Mouse (Mus musculus): ENCODE measurements around the gene Ttc37. TPM values are rescaled to one million over a fixed set of nuclear protein-coding genes. Genes with fewer than 3 reads are reported as not detected.

The Ttc37 gene
- polyA plus RNA-seq, 1 experiment from 2014 or later: 21.5 TPM

- Histone ChIP-seq H3K9ac (ENCODE audit: low read depth, low read length) (no peak overlapping the region), H3K4me2 (replicated peaks; ENCODE audit: low read depth, low read length) (no peak overlapping the region), H3K4me1 (ENCODE audit: control insufficient read depth, insufficient read depth, low read length) (no peaks in the 10 kb centered on the region), H3K9me3 (ENCODE audit: control insufficient read depth, low read length) (no peaks in the 10 kb centered on the region), H3K27ac (ENCODE audit: low read depth, low read length) (no peak overlapping the region), H3K36me3 (ENCODE audit: control insufficient read depth, insufficient read depth, low read length) (peaks cover 33% of the 10 kb centered on the region), H3K27me3 (ENCODE audit: control insufficient read depth, insufficient read depth, low read length) (no peaks in the 10 kb centered on the region), H3K4me3 (ENCODE audit: low read length) (no peak overlapping the region)
- WGBS: 81% methylated on average over 3 of the region's 3 CpGs
- no peak for ATAC-seq (ENCODE audit: low FRiP score, low TSS enrichment)
Observed at GRCm38 (mm10) chr13:76190273-76190672, 91.7 kb downstream of the Ttc37 start.

GRCm38 (mm10) chr13:76194937-76195336, 96.4 kb downstream of the Ttc37 start:
- Histone ChIP-seq H3K4me2 (replicated peaks; ENCODE audit: low read depth, low read length) (no peak overlapping the region), H3K9me3 (ENCODE audit: control insufficient read depth, low read length) (no peaks in the 10 kb centered on the region), H3K36me3 (ENCODE audit: control insufficient read depth, insufficient read depth, low read length) (peaks cover 13% of the 10 kb centered on the region; the same call in 1 of the 2 replicates), H3K27ac (ENCODE audit: low read depth, low read length) (no peak overlapping the region), H3K9ac (ENCODE audit: low read depth, low read length) (no peak overlapping the region), H3K27me3 (ENCODE audit: control insufficient read depth, insufficient read depth, low read length) (no peaks in the 10 kb centered on the region), H3K4me3 (ENCODE audit: low read length) (no peak overlapping the region), H3K4me1 (ENCODE audit: control insufficient read depth, insufficient read depth, low read length) (no peaks in the 10 kb centered on the region)
- ATAC-seq (ENCODE audit: low FRiP score, low TSS enrichment): no peak

- no peak for ATAC-seq (ENCODE audit: low FRiP score, low TSS enrichment)
- H3K27ac ChIP-seq (ENCODE audit: low read depth, low read length): no peak overlapping the region
- no peak overlapping the region for H3K9ac ChIP-seq (ENCODE audit: low read depth, low read length)
- H3K4me3 ChIP-seq (ENCODE audit: low read length): no peak overlapping the region
- H3K27me3 ChIP-seq (ENCODE audit: control insufficient read depth, insufficient read depth, low read length): no peaks in the 10 kb centered on the region
- H3K4me2 ChIP-seq (replicated peaks; ENCODE audit: low read depth, low read length): no peak overlapping the region
- peaks cover 9% of the 10 kb centered on the region; the same call in 1 of the 2 replicates for H3K36me3 ChIP-seq (ENCODE audit: control insufficient read depth, insufficient read depth, low read length)
- H3K9me3 ChIP-seq (ENCODE audit: control insufficient read depth, low read length): no peaks in the 10 kb centered on the region
- H3K4me1 ChIP-seq (ENCODE audit: control insufficient read depth, insufficient read depth, low read length): no peaks in the 10 kb centered on the region
- WGBS: 95% methylated on average over 8 of the region's 8 CpGs
Observed at GRCm38 (mm10) chr13:76195431-76196138, 97.1 kb downstream of the Ttc37 start.

- 82% methylated on average over 3 of the region's 3 CpGs for WGBS
Observed at GRCm38 (mm10) chr13:76197297-76197848, 98.8 kb downstream of the Ttc37 start.

GRCm38 (mm10) chr13:76199943-76200342, 101.4 kb downstream of the Ttc37 start:
- Histone ChIP-seq H3K9me3 (ENCODE audit: control insufficient read depth, low read length) (no peaks in the 10 kb centered on the region), H3K9ac (ENCODE audit: low read depth, low read length) (no peak overlapping the region), H3K36me3 (ENCODE audit: control insufficient read depth, insufficient read depth, low read length) (no peaks in the 10 kb centered on the region; the same call in 1 of the 2 replicates), H3K4me1 (ENCODE audit: control insufficient read depth, insufficient read depth, low read length) (no peaks in the 10 kb centered on the region), H3K4me3 (ENCODE audit: low read length) (no peak overlapping the region), H3K27ac (ENCODE audit: low read depth, low read length) (no peak overlapping the region), H3K4me2 (replicated peaks; ENCODE audit: low read depth, low read length) (no peak overlapping the region), H3K27me3 (ENCODE audit: control insufficient read depth, insufficient read depth, low read length) (no peaks in the 10 kb centered on the region)
- ATAC-seq (ENCODE audit: low FRiP score, low TSS enrichment): no peak
- 89% methylated on average over 4 of the region's 4 CpGs for WGBS

More at GRCm38 (mm10) chr13:76197297-76197848, 98.8 kb downstream of the Ttc37 start:
- H3K4me3 ChIP-seq (ENCODE audit: low read length): no peak overlapping the region
- ATAC-seq (ENCODE audit: low FRiP score, low TSS enrichment): no peak
- H3K4me1 ChIP-seq (ENCODE audit: control insufficient read depth, insufficient read depth, low read length): no peaks in the 10 kb centered on the region
- peaks cover 2% of the 10 kb centered on the region; the same call in 1 of the 2 replicates for H3K36me3 ChIP-seq (ENCODE audit: control insufficient read depth, insufficient read depth, low read length)
- no peak overlapping the region for H3K27ac ChIP-seq (ENCODE audit: low read depth, low read length)
- H3K9me3 ChIP-seq (ENCODE audit: control insufficient read depth, low read length): no peaks in the 10 kb centered on the region
- H3K9ac ChIP-seq (ENCODE audit: low read depth, low read length): no peak overlapping the region
- no peak overlapping the region for H3K4me2 ChIP-seq (replicated peaks; ENCODE audit: low read depth, low read length)
- H3K27me3 ChIP-seq (ENCODE audit: control insufficient read depth, insufficient read depth, low read length): no peaks in the 10 kb centered on the region

GRCm38 (mm10) chr13:76214928-76215327, 116.4 kb downstream of the Ttc37 start:
- no peak overlapping the region for H3K4me2 ChIP-seq (replicated peaks; ENCODE audit: low read depth, low read length)
- 82% methylated on average over 2 of the region's 2 CpGs for WGBS
- H3K9ac ChIP-seq (ENCODE audit: low read depth, low read length): no peak overlapping the region
- no peaks in the 10 kb centered on the region for H3K36me3 ChIP-seq (ENCODE audit: control insufficient read depth, insufficient read depth, low read length)
- no peak for ATAC-seq (ENCODE audit: low FRiP score, low TSS enrichment)
- no peaks in the 10 kb centered on the region for H3K4me1 ChIP-seq (ENCODE audit: control insufficient read depth, insufficient read depth, low read length)
- H3K27ac ChIP-seq (ENCODE audit: low read depth, low read length): no peak overlapping the region
- H3K27me3 ChIP-seq (ENCODE audit: control insufficient read depth, insufficient read depth, low read length): no peaks in the 10 kb centered on the region
- H3K9me3 ChIP-seq (ENCODE audit: control insufficient read depth, low read length): no peaks in the 10 kb centered on the region
- no peak overlapping the region for H3K4me3 ChIP-seq (ENCODE audit: low read length)

- ATAC-seq (ENCODE audit: low FRiP score, low TSS enrichment): no peak; the same call in 1 of the 2 replicates
- no peak overlapping the region for H3K4me2 ChIP-seq (replicated peaks; ENCODE audit: low read depth, low read length)
- H3K4me1 ChIP-seq (ENCODE audit: control insufficient read depth, insufficient read depth, low read length): no peaks in the 10 kb centered on the region
- no peak overlapping the region for H3K4me3 ChIP-seq (ENCODE audit: low read length)
- no peak overlapping the region for H3K27ac ChIP-seq (ENCODE audit: low read depth, low read length)
- no peaks in the 10 kb centered on the region for H3K27me3 ChIP-seq (ENCODE audit: control insufficient read depth, insufficient read depth, low read length)
- 52% methylated on average over 2 of the region's 2 CpGs for WGBS
- H3K9me3 ChIP-seq (ENCODE audit: control insufficient read depth, low read length): no peaks in the 10 kb centered on the region
- no peak overlapping the region for H3K9ac ChIP-seq (ENCODE audit: low read depth, low read length)
- H3K36me3 ChIP-seq (ENCODE audit: control insufficient read depth, insufficient read depth, low read length): no peaks in the 10 kb centered on the region
Observed at GRCm38 (mm10) chr13:76215397-76215796, 116.9 kb downstream of the Ttc37 start.

Other genes starting within 250 kb of the Ttc37 start
- 36.2 and 67.0 TPM in 2 replicates for gene Rhobtb3, start 154.8 kb upstream of the Ttc37 start, polyA plus RNA-seq (2014; fragmentation: Nextera tagmentation; extraction: Ambion mirVana)
- gene Spata9, start 131.6 kb upstream of the Ttc37 start, polyA plus RNA-seq (2014; fragmentation: Nextera tagmentation; extraction: Ambion mirVana): 0.77 and 1.1 TPM in 2 replicates
- gene Rfesd, start 80.0 kb upstream of the Ttc37 start, polyA plus RNA-seq (2014; fragmentation: Nextera tagmentation; extraction: Ambion mirVana): 19.8 and 24.4 TPM in 2 replicates
- 0.11 and 0.19 TPM in 2 replicates for gene Gpr150, start 41.7 kb upstream of the Ttc37 start, polyA plus RNA-seq (2014; fragmentation: Nextera tagmentation; extraction: Ambion mirVana)
- 8.8 and 10.5 TPM in 2 replicates for gene Arsk, start 74 bp upstream of the Ttc37 start, polyA plus RNA-seq (2014; fragmentation: Nextera tagmentation; extraction: Ambion mirVana)
- not detected in 2 replicates for gene Fam81b, start 206.3 kb downstream of the Ttc37 start, polyA plus RNA-seq (2014; fragmentation: Nextera tagmentation; extraction: Ambion mirVana)

All from kidney, embryonic 14.5 days (tissue).